Mouse (Mus musculus): ENCODE results near the gene Atp6v1g2.
A peak's percentile ranks its signal among the peaks of the same experiment; 100 is the strongest.
"Not testable (repeated sequence)": the region's sequence is repeated elsewhere in the genome, so short reads cannot be mapped to it uniquely, and the experiment has no call there.

Atp6v1g2 gene

DNA sequence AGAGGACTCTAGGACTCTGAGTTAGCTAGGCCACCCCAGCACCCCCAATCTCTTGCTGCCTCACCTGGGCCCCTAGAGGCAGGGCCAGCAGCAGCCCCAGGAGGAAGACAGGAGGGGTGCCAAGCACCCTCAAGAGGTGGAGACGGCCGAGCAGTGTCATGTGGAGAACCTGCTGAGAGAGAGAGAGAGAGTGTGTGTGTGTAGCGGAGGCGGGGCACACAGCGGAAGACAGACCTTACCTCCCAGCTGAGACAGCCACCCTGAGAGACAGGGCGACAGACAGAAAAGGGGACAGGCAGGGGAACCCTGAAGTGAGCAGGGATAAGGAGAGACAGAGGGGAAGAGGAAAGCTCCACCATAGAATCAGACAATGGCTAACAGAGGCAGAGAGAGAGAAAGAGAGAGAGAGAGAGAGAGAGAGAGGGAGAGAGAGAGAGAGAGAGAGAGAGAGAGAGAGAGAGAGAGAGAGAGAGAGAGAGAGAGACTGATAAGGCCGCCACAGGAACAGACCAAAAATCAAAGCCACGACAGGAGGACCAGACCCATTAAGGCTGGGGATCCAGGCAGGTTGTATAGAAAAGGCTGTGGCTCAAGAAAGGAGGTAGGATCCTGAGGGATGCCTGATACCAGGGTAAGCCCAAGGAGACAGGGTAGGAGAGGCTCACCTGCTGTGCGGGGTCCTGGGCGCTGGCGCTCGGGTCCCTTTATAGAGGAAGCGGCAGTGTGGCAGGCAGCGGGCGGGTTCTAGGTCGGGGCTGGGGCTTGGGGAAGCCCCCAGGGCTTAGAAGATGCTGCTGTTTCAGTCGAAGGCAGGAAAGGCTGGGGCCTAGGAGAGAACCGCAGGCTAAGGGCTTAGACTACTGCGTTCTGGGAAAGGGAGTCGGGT is 28.7 kb upstream of the Atp6v1g2 start, which contains the start of gene Lta:
Lta (minus strand) TSS at position 858 of the 886 bp plus-strand sequence.
- DNase-seq: no peak

DNA sequence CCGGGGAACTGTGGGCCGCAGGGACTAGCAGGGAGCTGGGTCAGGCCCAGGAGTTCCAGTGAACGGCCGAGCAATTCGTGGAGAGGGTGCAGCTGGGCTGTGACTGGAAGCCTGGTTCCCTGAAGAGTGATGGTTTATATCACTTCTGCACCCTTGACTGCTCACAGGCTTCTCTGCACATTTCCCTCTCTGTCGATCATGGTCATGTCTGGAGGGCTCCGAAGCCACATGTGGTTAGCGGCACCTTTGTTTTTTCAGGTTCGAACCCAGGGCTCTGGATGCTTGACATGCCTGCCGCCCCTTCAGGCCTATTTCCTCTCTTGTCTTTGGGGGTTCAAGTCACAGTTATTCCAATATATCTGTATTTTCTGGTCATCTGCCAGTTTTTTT is 28.1 kb upstream of the Atp6v1g2 start:
- DNase-seq: no peak

DNA sequence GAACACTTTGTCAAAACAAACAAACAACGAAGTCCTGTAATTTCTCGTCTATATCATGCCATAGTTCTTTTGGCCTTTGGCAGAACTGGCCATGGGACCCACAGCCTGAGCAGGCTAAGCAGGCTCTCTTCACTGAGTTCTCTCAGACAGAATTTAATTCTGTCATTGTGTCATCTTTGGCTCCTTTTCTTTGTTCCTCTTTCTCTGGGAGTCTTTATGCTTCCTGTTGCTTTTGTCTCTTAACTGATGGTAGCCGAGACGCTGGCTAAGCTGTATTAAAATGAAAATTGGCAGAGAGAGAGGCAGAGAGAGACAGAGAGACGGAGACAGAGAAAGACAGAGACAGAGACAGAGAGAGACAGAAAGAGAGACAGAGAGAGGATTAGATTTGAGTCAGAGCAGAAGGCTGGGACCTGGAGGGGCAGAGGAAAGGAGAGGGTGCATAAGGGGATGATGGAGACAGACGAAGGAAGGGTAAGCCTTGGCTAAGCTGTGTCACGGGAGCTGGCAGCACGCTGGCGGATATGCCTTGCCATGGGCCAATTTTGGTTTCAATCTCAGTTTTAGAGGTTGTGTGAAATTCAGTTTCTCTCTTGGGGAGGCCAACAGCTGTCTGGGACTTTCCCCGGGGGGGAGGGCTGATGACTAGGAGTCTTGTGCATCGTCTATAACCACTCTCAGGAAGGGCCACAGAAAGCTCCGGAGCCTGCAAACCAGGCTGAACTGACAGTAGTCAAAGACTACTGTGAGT is 23.5 kb upstream of the Atp6v1g2 start:
- no peak for DNase-seq

- DNase-seq: no peak
Observed at GRCm38 (mm10) chr17:35210593-35210992, 22.9 kb upstream of the Atp6v1g2 start.

GRCm38 (mm10) chr17:35213071-35213470 is 20.4 kb upstream of the Atp6v1g2 start:
- no peak for DNase-seq

GRCm38 (mm10) chr17:35218516-35219193 is 14.8 kb upstream of the Atp6v1g2 start:
- DNase-seq: no peak

DNA sequence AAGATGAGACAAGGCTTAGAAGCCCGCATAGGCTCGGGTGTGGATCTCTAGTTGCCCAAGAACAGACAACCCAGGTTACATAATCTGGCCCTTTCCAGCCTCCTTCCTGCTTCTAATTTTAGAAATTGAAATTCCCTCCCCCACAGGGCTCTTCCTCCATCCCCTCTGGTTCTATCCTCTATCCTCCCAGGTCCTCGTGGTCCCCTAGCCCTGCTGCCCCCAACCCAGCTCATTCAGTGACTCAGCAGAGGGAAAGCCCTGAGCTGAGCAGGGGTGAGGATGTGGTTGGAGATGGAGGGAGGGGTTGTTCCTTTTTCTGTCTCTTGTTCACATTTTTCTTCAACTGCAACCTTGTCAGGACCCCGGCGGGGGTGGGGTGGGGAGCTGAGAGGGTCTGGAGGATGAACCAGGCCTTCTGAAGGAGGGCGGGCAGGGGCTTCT is 13.8 kb upstream of the Atp6v1g2 start:
- DNase-seq: no peak

DNA sequence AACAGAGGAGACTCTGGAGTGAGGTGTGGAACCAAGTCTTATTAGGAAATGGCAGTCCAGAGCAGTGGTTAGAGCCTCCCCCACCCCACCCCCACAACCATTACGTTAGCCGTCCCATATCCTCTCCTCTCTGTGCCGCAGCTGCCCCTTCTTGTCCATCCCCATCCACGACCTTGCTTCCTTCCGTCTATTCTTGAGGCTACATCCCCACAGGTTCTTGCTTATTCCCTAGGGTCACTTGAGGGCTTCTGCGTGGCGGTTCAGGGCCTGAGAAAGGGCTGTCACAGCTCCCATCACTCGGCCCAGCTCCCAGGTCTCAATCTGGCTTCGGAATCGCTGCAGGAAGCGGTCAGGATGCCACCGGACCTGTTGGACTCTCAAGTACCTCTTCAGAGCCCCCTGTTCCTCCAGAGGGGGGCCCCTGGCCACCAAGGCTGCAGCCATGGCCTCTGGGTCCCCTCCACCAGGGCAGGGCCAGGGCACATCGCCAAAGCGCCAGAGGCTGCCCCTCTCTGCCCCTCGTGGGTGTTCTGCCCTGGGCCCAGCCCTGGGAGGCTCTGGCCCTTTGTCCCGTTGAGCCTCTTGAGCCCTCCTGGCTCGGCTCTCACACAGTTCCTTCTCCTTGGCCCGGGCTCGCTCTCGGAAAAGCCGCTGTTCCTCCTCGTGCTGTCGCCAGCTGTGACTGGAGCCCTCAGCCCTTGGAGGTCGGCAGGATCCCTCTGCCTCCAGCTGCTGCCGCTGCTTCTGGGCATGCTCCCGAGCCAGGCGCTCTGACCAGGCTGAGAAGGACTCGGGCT is 13.1 kb upstream of the Atp6v1g2 start, which contains the start of gene Gm16181:
Gm16181 (plus strand) TSS at position 679 of the 797 bp plus-strand sequence.
- no peak for DNase-seq

GRCm38 (mm10) chr17:35222299-35222698 is 11.2 kb upstream of the Atp6v1g2 start:
- DNase-seq: no peak

GRCm38 (mm10) chr17:35224641-35225040 is 8.8 kb upstream of the Atp6v1g2 start:
- no peak for DNase-seq

DNA sequence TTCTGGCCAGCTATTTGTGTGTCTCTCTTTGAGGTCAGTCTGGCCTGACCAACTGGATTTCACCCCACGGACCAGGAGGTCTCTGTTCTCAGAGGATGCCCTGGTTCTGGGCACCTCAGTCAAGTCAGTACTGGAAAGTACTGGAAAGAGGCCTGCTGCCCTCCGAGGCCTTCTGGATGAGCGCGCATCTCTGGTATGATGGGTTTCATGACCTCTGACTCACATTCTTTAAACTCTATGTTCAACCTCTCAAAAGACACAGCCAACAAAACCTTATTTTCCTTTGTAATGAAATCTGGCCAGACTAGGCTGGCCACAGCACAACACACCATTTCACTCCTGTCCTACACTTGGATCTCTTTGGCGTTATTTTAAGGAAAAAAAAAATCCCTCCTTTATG is 8.0 kb upstream of the Atp6v1g2 start:
- no peak for DNase-seq

DNA sequence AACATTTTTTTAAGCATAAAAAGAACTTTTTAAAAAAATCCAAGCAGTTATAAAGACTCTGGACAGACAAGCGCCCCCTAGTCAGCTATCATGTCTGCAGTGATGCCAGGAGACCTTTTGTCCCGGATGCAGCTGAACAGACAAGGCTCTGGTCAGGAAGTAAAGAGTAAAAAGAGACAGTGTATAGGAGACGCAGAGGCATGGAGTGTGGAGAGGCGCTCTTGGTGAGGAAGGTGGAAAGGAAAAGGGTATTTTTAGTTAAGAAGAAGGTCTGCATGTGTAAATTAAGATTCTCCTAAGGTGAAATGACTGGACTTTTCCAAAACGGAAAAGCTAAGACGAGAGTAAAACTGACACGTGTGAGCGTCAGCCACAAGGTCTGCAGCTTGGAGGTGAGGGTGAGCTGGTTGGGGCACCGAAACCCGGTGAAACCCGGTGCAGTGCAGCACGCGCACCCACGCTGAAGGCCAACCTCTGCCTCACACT is 6.9 kb upstream of the Atp6v1g2 start:
- DNase-seq: no peak

DNA sequence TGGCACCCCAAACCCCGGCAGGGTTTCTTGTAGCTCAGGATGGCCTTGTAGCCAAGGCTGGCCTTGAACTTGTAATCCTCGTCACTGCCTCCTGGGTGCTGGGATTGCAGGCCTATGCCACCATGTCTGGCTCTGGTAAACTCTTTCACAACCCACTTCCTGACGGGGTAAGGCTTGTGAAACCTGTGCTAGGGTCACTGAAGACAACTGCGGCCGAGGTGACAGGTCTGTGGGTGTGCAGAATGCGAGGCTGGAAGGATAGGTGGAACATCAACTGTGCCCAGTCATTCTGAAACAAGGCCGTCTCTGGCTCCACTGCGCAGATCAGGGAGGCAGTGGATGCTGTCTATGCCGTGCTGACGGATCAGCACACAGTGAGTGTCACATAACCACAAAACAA is 2.4 kb upstream of the Atp6v1g2 start:
- no peak for DNase-seq

GRCm38 (mm10) chr17:35232043-35232442 is 1.4 kb upstream of the Atp6v1g2 start:
- DNase-seq: peak; percentile 78

- no peak for DNase-seq
Observed at GRCm38 (mm10) chr17:35232659-35233058, 801 bp upstream of the Atp6v1g2 start.

GRCm38 (mm10) chr17:35234090-35234489 is 630 bp downstream of the Atp6v1g2 start:
- DNase-seq: not testable (repeated sequence)

- no peak for DNase-seq
Observed at GRCm38 (mm10) chr17:35234903-35235302, 1.4 kb downstream of the Atp6v1g2 start.

DNA sequence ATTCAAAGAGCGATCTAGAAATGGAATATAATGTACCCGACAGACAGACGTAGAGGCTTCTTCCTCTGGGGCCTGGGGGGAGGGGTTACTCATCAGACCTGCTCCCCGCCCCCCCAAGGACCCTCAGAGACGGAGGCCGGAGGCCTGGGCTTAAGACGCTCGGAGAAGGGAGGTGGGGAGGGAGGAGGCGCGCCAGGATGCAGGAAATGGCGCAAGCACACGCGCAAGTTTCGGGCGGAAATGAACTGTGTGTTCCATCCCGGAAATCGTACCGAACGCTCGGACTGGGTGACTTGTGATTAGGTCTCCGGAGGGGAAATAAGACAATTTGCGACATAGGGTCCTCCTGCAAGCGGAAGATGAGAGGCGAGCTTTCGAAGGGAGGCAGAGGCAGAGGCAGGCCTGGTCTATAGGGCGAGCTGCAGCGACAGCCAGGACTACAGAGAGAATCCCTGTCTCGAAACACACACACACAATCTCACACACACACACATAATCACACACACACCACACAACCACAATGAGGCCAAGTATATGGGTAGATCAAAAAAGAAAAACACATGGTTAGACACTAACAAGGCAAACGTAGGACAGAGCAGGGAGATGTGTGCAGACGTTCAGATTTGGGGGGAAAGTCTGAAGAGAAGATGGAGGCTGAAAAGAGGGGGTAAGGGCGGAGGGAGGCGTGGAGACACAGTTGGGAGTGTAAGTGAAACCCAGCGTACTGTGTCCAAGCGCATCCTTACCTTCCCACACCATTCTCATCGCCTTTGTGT is 2.3 kb downstream of the Atp6v1g2 start, which contains the start of gene Nfkbil1:
Nfkbil1 (minus strand) TSS at position 179 of the 776 bp plus-strand sequence.
- peak; percentile 89 for DNase-seq

- DNase-seq: peak; percentile 98
Observed at GRCm38 (mm10) chr17:35236390-35236746, 2.9 kb downstream of the Atp6v1g2 start.

GRCm38 (mm10) chr17:35236996-35237395 is 3.5 kb downstream of the Atp6v1g2 start:
- DNase-seq: peak; percentile 58

DNA sequence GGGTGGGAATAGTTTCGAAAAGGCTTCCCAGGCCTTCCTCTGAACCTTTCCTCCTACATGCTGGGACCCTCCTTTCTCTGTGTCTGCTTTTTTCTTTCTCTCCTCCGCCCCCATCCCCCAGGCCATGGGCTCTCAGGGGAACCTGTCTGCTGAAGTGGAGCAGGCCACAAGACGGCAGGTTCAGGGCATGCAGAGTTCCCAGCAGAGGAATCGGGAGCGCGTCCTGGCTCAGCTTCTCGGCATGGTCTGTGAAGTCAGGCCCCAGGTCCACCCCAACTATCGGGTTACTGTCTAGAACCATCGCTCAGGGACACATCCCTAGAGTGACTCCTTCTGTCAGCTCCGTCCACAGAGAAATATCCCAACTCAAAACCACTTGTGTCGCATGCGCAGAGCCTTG is 4.0 kb downstream of the Atp6v1g2 start:
- DNase-seq: no peak

All from right cerebral cortex, postnatal 25 days (tissue).